Mouse (Mus musculus) embryonic fibroblast, embryonic 13.5 days (primary cell): Measurements from ENCODE around the gene Stk4. TPM values are rescaled to one million over a fixed set of nuclear protein-coding genes. Genes with fewer than 3 reads are reported as not detected.
A peak's percentile ranks its signal among the peaks of the same experiment; 100 is the strongest.
"Not testable (repeated sequence)": the region's sequence is repeated elsewhere in the genome, so short reads cannot be mapped to it uniquely, and the experiment has no call there.

Experiments
- H3K27ac ChIP-seq: 2 replicates; pipeline ENCODE4 v1.5.1; 2012; ENCODE audit warnings: low read length, control low read depth, inconsistent platforms; ENCODE audit not compliant: insufficient read depth
- H3K4me1 ChIP-seq: 2 replicates; pipeline ENCODE4 v1.6.1; 2011; ENCODE audit warnings: low read length; ENCODE audit not compliant: control insufficient read depth, insufficient read depth
- H3K4me3 ChIP-seq: 2 replicates; pipeline ENCODE4 v1.5.1; 2011; ENCODE audit warnings: mild to moderate bottlenecking, control low read depth, low read length; ENCODE audit not compliant: insufficient read depth
- CTCF ChIP-seq: IDR thresholded peaks from 2 replicates; pipeline ENCODE4 v1.5.1; 2011; ENCODE audit warnings: mild to moderate bottlenecking, control low read depth, low read length, moderate library complexity, borderline replicate concordance; ENCODE audit not compliant: insufficient read depth
- POLR2A ChIP-seq: IDR thresholded peaks from 2 replicates; pipeline ENCODE4 v1.6.1; 2011; ENCODE audit warnings: low read depth, mild to moderate bottlenecking, control low read depth, low read length, moderate library complexity
- polyA plus RNA-seq: library from polyadenylated mRNA; stranded (reverse); fragments of >200 nt; gene quantifications from 2 replicates; pipeline ENCODE4 v1.2.4, GENCODE M21; 2011; ENCODE audit warnings: low read depth; ENCODE audit not compliant: missing spikeins, insufficient read length

The Stk4 gene
- polyA plus RNA-seq, 1 experiment = 24.0 TPM

DNA sequence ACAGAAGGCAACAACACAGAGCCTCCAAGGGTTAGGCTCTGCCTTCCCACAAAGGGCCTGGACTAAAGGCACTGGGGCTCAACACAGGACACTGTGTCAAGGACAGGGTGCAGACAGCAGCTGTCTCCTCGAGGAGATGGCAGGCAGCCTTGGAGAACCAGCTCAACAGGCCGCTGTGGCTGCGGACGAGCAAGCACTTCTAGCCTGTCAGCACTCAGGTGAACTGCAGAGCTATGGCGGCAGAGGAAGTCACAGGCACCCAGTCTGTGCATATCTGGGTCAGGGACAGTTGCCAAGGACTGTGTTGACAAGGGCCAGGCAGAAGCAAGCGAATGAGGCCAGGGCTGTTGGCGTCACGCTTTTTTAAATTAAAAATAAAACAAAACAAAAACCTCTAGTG, 16.4 kb upstream of the Stk4 start:
- TF ChIP-seq POLR2A (no peak), CTCF (no peak)
- Histone ChIP-seq H3K27ac (no peak overlapping the region), H3K4me3 (no peak overlapping the region), H3K4me1 (no peaks in the 10 kb centered on the region)

- H3K4me3 ChIP-seq = no peak overlapping the region
- H3K27ac ChIP-seq = no peak overlapping the region
- no peak for TF ChIP-seq CTCF
- no peaks in the 10 kb centered on the region for H3K4me1 ChIP-seq
These were observed 15.5 kb upstream of the Stk4 start for GRCm38 (mm10) chr2:164054671-164055070.

DNA sequence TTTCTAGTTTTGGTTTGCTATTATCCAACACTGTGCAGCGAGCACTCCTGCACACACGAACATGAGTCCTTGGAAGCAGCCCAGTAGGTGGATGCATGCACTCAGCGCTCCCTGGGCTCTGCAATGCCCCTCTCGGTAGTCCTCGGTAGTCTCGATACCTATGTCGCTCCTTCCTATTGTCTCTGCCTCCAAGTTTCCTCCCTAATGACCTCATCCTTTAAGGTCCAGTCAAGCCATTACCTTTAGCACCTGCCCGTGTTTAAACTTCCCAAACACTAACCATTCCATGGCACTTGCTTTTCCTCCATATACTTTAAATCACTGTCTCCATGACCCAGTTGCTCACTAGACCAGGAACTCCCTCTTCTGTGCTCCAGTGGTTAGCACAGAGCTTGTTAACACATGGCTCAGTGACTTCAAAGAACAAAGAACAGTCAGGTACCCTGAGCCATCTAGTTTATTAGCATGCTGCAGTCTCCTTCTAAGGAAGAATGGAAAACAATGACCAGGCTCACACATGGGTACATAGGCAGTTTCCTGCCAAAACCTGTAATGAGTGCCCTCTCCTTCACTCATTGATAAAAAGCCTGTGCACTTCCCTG, 10.4 kb upstream of the Stk4 start:
- TF ChIP-seq POLR2A = no peak
- no peak for TF ChIP-seq CTCF
- no peak overlapping the region for H3K27ac ChIP-seq
- no peaks in the 10 kb centered on the region for H3K4me1 ChIP-seq
- H3K4me3 ChIP-seq = no peak overlapping the region

- Histone ChIP-seq H3K4me1 (peaks cover 4% of the 10 kb centered on the region; the same call in 1 of the 2 replicates), H3K27ac (no peak within 1 kb of the TSS), H3K4me3 (peak within 1 kb of the TSS; percentile 65)
- TF ChIP-seq POLR2A = peak; percentile 99
- no peak for TF ChIP-seq CTCF
These were observed 779 bp downstream of the Stk4 start, which contains the start of gene Tomm34 for GRCm38 (mm10) chr2:164070765-164071436. TSS of gene Tomm34 (minus strand) at chr2:164071169.

DNA sequence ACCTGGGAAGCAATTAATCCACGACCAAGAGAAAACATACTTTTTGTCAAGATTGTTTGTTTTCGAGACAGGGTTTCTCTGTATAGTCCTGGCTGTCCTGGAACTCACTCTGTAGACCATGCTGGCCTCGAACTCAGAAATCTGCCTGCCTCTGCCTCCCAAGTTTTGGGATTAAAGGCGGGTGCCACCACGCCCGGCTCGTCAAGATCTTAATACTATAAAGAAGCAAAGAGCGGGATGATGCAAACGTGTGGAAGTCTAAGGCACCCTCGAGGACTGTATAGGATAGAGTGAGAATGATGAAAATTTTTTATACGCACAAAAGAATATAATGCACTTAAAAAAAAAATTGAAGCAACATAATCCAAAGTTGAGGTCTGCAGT, 1.3 kb downstream of the Stk4 start:
- H3K4me1 ChIP-seq, H3K4me3 ChIP-seq, H3K27ac ChIP-seq: not testable (repeated sequence)

DNA sequence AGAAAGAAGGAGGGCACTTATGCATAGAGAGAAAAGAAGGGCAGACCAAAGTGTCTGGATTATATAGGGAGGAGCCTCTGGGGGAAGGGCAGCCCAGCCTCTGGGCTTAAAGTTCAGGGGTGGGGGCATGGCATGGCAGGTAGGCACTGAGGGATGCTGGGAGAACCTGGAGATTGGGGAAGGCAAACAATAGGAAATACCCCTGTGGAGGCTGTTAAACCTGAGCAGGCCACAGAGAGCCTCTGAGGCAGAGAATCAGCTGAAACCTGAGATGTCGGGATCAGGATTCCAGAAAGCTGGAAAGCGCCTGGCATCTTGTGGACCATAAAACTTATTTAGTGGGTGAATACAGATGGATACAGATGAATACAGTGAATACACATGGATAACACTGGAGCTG, 2.0 kb downstream of the Stk4 start:
- no peak for TF ChIP-seq CTCF
- TF ChIP-seq POLR2A = no peak
- Histone ChIP-seq H3K4me1 (peaks cover 8% of the 10 kb centered on the region), H3K27ac (no peak overlapping the region), H3K4me3 (no peak overlapping the region)

DNA sequence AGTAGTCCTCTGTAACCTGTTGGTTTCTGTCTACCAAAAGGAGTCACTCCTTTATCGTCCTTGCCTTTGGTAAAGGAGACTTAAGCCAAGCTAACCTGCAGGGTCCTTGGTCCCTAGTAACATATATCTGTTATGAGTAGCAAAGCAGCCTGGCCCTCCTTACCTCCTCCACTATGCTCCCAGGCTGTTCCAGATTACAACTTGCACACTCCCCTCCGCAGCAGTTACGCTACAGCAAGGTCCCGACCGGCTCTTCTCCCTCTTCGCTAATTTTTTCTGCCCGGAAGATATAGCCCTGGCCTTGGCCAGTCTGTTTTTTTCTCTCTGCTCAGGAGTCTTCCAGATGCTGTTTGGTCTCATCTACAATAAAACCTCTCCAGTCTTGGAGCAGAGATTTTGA, 3.0 kb downstream of the Stk4 start:
- Histone ChIP-seq H3K27ac (no peak overlapping the region), H3K4me1 (peaks cover 9% of the 10 kb centered on the region), H3K4me3 (no peak overlapping the region)
- TF ChIP-seq POLR2A = no peak
- TF ChIP-seq CTCF = no peak

GRCm38 (mm10) chr2:164073918-164074578, 3.9 kb downstream of the Stk4 start:
- peaks cover 9% of the 10 kb centered on the region for H3K4me1 ChIP-seq
- peak overlapping the region; percentile 4; the same call in 1 of the 2 replicates for H3K27ac ChIP-seq
- peak overlapping the region; percentile 95 for H3K4me3 ChIP-seq
- TF ChIP-seq POLR2A (peak; percentile 99), CTCF (peak; percentile 56)

DNA sequence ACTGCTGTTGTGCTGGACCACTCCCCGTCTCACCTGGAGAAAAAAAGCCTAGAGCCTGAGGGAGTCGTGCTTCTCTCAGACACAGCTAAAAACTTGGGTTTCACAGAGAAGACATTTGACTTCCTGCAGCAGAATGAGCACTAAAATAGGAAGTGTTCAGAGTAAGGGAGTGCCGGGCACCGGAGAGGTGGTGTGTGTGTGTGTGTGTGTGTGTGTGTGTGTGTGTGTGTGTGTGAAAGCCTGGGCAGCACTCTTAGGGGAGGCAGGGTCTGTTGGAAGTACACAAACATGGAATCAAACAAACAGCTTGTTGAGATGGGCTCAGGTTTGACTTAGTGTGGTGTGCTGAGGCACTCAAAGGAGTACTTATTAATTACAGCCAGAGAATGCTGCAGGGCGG, 5.0 kb downstream of the Stk4 start:
- H3K4me1 ChIP-seq = peaks cover 9% of the 10 kb centered on the region

DNA sequence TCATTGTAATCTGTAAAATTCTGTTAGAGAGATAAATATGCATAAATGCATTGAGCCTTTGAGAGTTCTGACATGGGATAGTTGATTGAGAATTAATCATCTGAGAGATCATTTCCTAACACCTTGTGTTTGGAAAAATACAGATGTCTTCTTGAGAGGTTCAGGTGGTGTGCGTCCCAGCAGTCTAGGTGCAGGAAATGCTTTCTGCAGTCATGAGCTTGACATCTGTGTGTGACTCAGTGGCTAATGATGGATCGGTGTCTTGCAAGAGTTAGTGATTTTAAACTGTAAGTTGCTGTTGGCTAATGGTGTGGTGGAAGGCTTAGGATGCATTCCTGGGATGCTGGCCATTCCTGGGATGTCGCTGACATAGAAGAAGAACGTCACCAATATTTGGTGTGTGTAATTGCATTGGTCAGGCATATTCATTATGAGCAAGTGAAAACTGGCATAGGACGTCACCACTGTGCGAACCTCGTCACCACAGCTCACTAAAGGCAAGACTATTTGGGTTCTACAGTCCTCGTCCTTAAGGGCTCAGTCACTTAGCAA, 6.8 kb downstream of the Stk4 start:
- TF ChIP-seq POLR2A = no peak
- H3K27ac ChIP-seq = no peak overlapping the region
- H3K4me1 ChIP-seq = peaks cover 9% of the 10 kb centered on the region
- no peak overlapping the region for H3K4me3 ChIP-seq

More for the DNA sequence above, 5.0 kb downstream of the Stk4 start:
- Histone ChIP-seq H3K27ac (no peak overlapping the region; the same call in 1 of the 2 replicates), H3K4me3 (peak overlapping the region; percentile 95)
- no peak for TF ChIP-seq CTCF
- TF ChIP-seq POLR2A = no peak
